Mouse (Mus musculus): ENCODE measurements at regions not wholly inside any gene's neighbourhood (a gene's known extent, or its start where the extent isn't known, plus 50 kb on each side); places are given as distances from the start of the nearest gene placed in this dataset.
"Not testable (repeated sequence)": the region's sequence is repeated elsewhere in the genome, so short reads cannot be mapped to it uniquely, and the experiment has no call there.

DNA sequence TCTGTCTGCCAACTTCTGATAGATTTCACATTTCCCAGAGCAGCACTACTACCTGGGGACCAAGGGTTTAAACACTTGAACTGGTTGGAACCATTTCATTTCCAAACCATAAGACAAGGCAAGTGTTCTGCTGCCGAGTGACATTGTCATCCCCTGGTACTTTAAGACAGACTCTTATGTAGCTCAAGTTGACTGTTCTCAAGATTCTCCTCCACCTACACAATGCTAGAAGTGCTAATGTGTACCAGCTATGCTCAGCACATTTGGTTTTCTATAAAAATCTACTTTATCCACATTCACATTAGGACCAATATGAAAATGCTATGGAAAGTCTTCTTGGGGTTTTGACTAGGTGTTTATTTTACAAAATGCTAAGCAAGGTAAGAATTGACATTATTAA lies 357.3 kb downstream of the Trib2 start:
- no peak for ATAC-seq (replicated peaks)
- H3K4me1 ChIP-seq, result no peaks in the 10 kb centered on the region
- H3K9me3 ChIP-seq, result no peaks in the 10 kb centered on the region
- H3K27ac ChIP-seq (replicated peaks), result no peak overlapping the region
- H3K27me3 ChIP-seq, result no peaks in the 10 kb centered on the region
- no peaks in the 10 kb centered on the region for H3K36me3 ChIP-seq
- no peak overlapping the region for H3K4me2 ChIP-seq (replicated peaks)
- 81% methylated on average over 1 of the region's 1 CpGs for WGBS
- H3K4me3 ChIP-seq, result no peak overlapping the region
- no peak overlapping the region for H3K9ac ChIP-seq (replicated peaks)

DNA sequence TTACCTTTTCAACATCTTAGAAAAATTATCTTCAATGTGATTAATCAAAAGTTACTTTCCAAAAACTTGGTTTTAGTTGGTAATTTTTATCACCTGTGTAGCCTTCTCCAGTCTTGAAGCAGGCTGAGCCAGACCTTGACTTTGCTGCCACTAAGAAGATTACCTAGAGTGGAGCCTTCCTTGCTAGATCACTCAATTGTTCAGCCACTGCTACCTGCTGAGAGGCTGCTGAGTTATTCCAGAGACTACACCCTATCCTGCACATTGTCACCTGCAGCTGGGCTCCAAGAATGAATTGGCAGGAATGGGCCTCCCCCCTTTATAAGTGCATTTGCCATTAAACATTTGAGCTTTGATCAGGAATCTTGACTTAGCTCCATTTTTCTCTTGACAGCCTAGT lies 360.4 kb downstream of the Trib2 start:
- H3K4me1 ChIP-seq; H3K36me3 ChIP-seq; H3K27ac ChIP-seq (replicated peaks); H3K9me3 ChIP-seq; H3K4me3 ChIP-seq; H3K27me3 ChIP-seq; ATAC-seq (replicated peaks); H3K9ac ChIP-seq (replicated peaks); H3K4me2 ChIP-seq (replicated peaks): not testable (repeated sequence)

DNA sequence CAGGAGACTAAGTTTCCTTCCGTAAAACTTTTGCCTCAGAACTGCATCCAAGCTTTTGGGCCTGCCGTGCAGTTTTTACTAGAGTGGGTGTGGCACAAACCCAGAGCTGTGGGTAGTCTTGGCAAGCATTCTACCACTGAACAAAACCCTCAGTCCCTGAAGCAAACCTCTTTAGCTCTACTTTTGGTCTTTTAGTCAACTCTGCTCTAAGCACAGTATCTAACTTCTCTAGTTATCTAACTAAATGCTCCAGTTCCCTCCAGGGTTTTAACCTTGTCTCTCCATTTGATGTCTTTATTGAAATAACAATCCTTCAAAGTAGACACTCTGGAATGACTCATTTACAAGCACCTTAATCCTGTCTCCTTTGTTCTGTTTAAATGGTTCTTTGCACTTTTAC lies 361.0 kb downstream of the Trib2 start:
- H3K4me1 ChIP-seq, result no peaks in the 10 kb centered on the region
- no peak overlapping the region for H3K4me2 ChIP-seq (replicated peaks)
- no peak for ATAC-seq (replicated peaks)
- H3K36me3 ChIP-seq, result no peaks in the 10 kb centered on the region
- WGBS, result 88% methylated on average over 2 of the region's 2 CpGs
- no peak overlapping the region for H3K4me3 ChIP-seq
- H3K9ac ChIP-seq (replicated peaks), result no peak overlapping the region
- H3K9me3 ChIP-seq, result no peaks in the 10 kb centered on the region
- no peaks in the 10 kb centered on the region for H3K27me3 ChIP-seq
- no peak overlapping the region for H3K27ac ChIP-seq (replicated peaks)

DNA sequence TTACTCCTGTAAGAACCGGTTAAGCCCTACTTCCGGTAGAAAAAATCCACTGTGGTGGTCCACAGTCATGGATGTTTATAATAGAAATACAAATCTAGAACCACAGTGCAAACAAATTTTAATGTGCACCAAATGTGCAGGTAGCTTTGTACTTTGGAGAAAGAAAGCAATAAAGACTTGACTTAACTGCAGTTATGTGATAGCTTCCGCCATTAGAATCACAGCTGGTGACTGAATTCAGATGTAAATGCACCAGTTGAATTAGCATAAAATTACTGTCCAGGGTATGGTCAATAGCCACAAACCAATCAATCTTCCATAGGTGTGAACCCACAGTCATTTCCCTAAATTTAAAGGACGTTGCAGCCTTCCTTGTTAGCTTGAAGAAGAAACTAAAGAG lies 367.2 kb downstream of the Trib2 start:
- ATAC-seq (replicated peaks), result no peak

DNA sequence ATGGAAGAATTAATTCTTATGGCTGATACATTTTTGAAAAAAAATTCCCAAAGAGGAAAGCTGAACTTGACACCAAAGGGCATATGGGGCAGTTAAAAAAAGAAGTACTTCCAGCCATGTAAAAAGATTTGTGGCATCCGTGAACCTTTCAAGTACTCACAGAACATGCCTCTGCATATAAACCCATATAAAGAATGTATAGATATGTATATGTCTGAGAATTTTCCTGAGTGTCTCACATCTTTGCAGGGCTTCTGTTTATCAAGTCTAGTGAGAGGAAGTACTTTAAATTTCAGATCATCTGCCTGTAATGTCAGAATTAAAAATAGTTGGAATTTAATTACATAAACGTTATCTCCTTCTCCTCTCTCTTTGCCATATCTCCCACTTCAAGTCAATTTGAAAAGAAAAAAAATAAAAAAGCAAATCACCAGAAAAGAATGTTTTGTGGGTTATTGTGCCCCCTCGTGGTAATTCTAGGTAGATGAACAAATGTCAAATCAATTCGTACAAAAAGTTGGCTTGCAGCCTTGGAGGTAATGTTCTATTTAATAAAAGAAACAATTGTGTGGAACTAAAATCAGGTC lies 400.4 kb downstream of the Trib2 start:
- WGBS, result 15% methylated on average over 4 of the region's 4 CpGs
- H3K27me3 ChIP-seq, result no peaks in the 10 kb centered on the region
- no peaks in the 10 kb centered on the region for H3K9me3 ChIP-seq
- H3K36me3 ChIP-seq, result no peaks in the 10 kb centered on the region
- H3K27ac ChIP-seq (replicated peaks), result peak overlapping the region; percentile 27; the same call in 1 of the 2 replicates
- H3K4me1 ChIP-seq, result no peaks in the 10 kb centered on the region
- no peak overlapping the region for H3K4me2 ChIP-seq (replicated peaks)
- H3K9ac ChIP-seq (replicated peaks), result no peak overlapping the region
- H3K4me3 ChIP-seq, result no peak overlapping the region
- ATAC-seq (replicated peaks), result peak; percentile 60; the same call in 1 of the 2 replicates

More for the DNA sequence above, 367.2 kb downstream of the Trib2 start:
- H3K27ac ChIP-seq (replicated peaks), result no peak overlapping the region
- no peaks in the 10 kb centered on the region for H3K27me3 ChIP-seq
- H3K9me3 ChIP-seq, result no peaks in the 10 kb centered on the region
- no peak overlapping the region for H3K4me2 ChIP-seq (replicated peaks)
- WGBS, result 71% methylated on average over 4 of the region's 4 CpGs
- no peaks in the 10 kb centered on the region for H3K4me1 ChIP-seq
- H3K9ac ChIP-seq (replicated peaks), result no peak overlapping the region
- H3K36me3 ChIP-seq, result no peaks in the 10 kb centered on the region
- no peak overlapping the region for H3K4me3 ChIP-seq

DNA sequence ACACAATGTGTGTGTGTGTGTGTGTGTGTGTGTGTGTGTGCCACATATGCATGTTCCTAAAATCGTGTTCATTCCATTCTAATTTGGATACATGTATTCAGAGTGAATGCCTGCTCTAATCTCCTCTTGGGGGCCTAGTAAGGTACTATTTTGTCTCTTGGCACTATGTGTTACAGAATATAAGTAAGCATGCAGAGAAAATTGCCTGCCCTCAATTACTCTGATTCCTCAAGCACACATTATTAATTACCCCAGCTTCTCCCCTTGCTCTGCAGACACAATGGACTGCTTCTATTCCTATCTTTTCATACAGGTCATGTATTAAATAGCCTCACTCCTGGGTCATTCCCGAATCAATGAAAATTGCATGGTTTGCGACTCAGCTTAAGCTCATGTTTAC lies 406.3 kb downstream of the Trib2 start:
- H3K4me3 ChIP-seq, result no peak overlapping the region
- H3K9ac ChIP-seq (replicated peaks), result no peak overlapping the region
- no peaks in the 10 kb centered on the region for H3K36me3 ChIP-seq
- peaks cover 6% of the 10 kb centered on the region for H3K4me1 ChIP-seq
- no peaks in the 10 kb centered on the region for H3K9me3 ChIP-seq
- WGBS, result 7% methylated on average over 3 of the region's 3 CpGs
- no peak overlapping the region for H3K27ac ChIP-seq (replicated peaks)
- no peaks in the 10 kb centered on the region for H3K27me3 ChIP-seq
- ATAC-seq (replicated peaks), result peak; percentile 48
- H3K4me2 ChIP-seq (replicated peaks), result no peak overlapping the region

DNA sequence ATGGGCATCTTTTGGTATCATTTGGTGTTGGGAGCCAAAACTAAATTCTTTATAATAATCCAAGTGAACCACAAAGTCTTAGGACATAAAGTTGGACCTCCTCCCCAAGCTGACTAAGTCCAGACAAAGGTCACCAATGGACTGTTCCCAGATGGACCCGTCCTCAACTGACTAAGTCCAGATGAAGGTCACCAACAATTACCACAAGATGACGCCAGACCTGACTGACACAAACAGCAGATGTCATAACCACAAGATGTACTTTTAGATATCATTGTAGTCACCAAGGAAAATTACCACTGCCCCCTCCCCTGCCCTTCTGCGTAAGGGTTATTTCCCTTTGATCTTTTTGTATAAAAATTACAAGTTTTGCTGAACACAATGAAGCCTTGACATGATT lies 409.1 kb downstream of the Trib2 start:
- 90% methylated on average over 3 of the region's 3 CpGs for WGBS

DNA sequence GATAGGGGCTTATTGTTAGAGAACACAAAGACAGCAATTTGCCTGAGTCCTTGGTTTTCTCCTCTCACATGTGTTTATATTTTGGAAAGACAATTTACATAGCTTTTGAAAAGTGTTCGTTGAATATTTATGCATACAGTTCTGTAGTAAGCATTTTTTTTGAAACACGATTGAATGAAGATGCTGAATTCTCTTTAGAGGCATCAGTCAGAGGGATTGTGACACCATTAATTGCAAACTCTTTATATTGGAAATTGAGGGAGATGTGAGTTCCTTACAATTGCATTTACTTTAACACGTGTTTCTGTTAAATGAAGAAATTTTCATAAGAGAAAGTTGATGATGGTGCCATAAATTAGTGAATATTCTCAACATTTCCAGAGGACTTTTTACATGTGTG lies 424.1 kb downstream of the Trib2 start:
- H3K27ac ChIP-seq (replicated peaks), result no peak overlapping the region
- WGBS, result 55% methylated on average over 3 of the region's 3 CpGs
- no peak overlapping the region for H3K9ac ChIP-seq (replicated peaks)
- ATAC-seq (replicated peaks), result no peak; the same call in 1 of the 2 replicates
- H3K9me3 ChIP-seq, result no peaks in the 10 kb centered on the region
- H3K36me3 ChIP-seq, result no peaks in the 10 kb centered on the region
- H3K27me3 ChIP-seq, result no peaks in the 10 kb centered on the region
- H3K4me1 ChIP-seq, result no peaks in the 10 kb centered on the region
- H3K4me2 ChIP-seq (replicated peaks), result no peak overlapping the region
- no peak overlapping the region for H3K4me3 ChIP-seq

More for the DNA sequence above, 409.1 kb downstream of the Trib2 start:
- not testable (repeated sequence) for H3K36me3 ChIP-seq; H3K27me3 ChIP-seq; H3K9me3 ChIP-seq; H3K9ac ChIP-seq (replicated peaks); H3K4me1 ChIP-seq; H3K27ac ChIP-seq (replicated peaks); H3K4me2 ChIP-seq (replicated peaks); ATAC-seq (replicated peaks); H3K4me3 ChIP-seq

DNA sequence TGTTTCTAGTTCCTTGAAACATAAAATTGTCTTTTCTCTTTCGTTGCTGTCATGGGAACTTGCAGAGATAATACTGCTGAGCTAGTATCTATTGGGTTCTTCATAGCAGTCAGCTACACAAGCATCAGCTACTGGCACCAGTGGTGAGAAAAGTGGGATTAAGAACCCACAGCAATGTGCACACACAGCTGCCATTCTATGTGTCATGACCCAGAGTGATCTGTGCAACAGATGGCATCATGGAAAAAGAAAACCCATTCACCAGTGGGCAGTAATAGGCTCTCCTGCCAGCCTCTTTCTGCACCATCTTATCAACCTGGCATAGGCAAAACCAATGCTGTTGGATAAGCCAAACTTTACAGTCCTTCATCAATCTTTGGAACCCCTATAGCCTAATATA lies 428.1 kb downstream of the Trib2 start:
- no peak for ATAC-seq (replicated peaks)
- H3K27ac ChIP-seq (replicated peaks), result no peak overlapping the region
- H3K9me3 ChIP-seq, result no peaks in the 10 kb centered on the region
- no peak overlapping the region for H3K4me2 ChIP-seq (replicated peaks)
- H3K36me3 ChIP-seq, result no peaks in the 10 kb centered on the region
- H3K9ac ChIP-seq (replicated peaks), result no peak overlapping the region
- no peaks in the 10 kb centered on the region for H3K4me1 ChIP-seq
- H3K4me3 ChIP-seq, result no peak overlapping the region
- 74% methylated on average over 1 of the region's 1 CpGs for WGBS
- no peaks in the 10 kb centered on the region for H3K27me3 ChIP-seq

DNA sequence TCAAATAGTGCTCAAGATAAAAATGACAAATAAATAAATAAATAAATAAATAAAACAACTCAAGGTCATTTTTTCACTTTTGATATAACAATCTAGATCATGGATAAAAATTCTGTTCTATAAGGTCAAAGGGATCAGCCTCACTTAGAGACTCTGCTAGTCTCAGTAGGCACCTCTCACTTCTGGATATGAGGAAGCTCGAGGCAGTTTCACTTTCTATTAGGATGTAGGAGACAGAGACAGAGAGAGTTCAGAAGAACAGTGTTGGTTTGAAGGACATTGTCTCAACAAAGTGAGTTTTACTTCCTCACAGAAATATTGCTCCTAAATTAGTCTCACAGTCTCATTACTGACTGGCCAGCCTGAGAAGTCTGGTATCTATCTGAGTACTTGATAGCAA lies 458.9 kb downstream of the Trib2 start:
- no peak for ATAC-seq (replicated peaks)
- Histone ChIP-seq H3K36me3 (no peaks in the 10 kb centered on the region), H3K4me3 (no peak overlapping the region), H3K9ac (replicated peaks) (no peak overlapping the region), H3K27me3 (no peaks in the 10 kb centered on the region), H3K4me2 (replicated peaks) (no peak overlapping the region), H3K9me3 (no peaks in the 10 kb centered on the region), H3K4me1 (no peaks in the 10 kb centered on the region), H3K27ac (replicated peaks) (no peak overlapping the region)
- 83% methylated on average over 1 of the region's 1 CpGs for WGBS

DNA sequence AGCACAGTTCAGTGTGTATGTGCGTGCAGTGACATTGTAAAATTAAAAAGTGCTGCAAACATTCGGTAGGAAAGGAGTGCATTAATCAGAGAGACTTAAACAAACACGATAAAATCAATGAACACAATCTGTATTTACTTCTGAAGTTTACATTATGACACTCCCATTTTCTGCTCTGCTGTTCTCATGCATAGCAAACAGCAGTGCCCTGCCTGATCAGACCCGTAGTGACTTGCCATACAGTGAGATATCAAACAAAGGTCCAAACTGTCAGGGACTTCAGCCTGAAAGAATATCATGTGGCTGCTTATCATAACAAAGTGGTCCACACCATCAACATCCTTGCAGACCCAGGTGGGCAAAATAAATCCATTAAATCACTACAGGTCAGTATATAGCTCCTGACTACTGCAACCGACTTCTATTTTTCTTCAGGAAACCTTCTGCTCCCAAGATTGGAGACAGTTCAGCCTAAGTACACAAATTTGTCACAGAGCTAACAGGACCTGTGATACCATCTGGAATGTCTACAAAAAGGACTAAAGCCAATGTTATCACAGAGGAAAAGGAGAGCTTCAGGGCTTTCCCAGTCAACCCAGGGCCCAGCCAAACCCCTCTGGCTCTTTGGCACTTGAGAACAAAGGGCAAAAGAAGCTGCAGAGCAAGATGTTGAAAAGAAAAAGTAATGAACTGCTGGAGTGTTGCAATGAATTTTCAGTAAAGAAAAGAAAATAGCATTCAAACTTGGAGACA lies 495.8 kb downstream of the Trib2 start:
- no peak for ATAC-seq (replicated peaks)
- no peaks in the 10 kb centered on the region for H3K4me1 ChIP-seq
- no peaks in the 10 kb centered on the region for H3K27me3 ChIP-seq
- no peak overlapping the region for H3K27ac ChIP-seq (replicated peaks)
- H3K4me3 ChIP-seq, result no peak overlapping the region
- H3K9me3 ChIP-seq, result no peaks in the 10 kb centered on the region
- H3K9ac ChIP-seq (replicated peaks), result no peak overlapping the region
- H3K4me2 ChIP-seq (replicated peaks), result no peak overlapping the region
- no peaks in the 10 kb centered on the region for H3K36me3 ChIP-seq
- 78% methylated on average over 5 of the region's 5 CpGs for WGBS

DNA sequence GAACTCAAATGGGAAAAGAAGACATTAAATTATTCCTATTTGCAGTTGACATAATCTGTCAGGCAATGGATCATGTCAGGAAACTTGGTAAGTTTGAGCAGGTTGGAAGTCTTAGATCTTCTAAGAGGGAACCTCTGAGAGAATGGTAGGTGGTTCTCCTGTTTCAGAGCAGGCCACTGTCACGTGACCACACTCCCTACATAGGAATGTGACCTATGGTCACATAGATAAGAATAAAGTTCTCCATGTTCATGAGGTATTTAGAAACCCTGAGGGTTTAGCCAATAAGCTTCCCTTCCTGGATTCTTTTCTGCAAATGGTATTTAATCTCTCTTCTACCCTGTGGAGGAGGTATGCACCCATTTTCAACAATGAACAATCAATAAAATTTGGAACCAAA lies 497.1 kb downstream of the Trib2 start:
- ATAC-seq (replicated peaks), result no peak
- Histone ChIP-seq H3K27ac (replicated peaks) (no peak overlapping the region), H3K4me1 (no peaks in the 10 kb centered on the region), H3K27me3 (no peaks in the 10 kb centered on the region), H3K4me3 (no peak overlapping the region), H3K4me2 (replicated peaks) (no peak overlapping the region), H3K9me3 (no peaks in the 10 kb centered on the region), H3K9ac (replicated peaks) (no peak overlapping the region), H3K36me3 (no peaks in the 10 kb centered on the region)
- 86% methylated on average over 1 of the region's 1 CpGs for WGBS

DNA sequence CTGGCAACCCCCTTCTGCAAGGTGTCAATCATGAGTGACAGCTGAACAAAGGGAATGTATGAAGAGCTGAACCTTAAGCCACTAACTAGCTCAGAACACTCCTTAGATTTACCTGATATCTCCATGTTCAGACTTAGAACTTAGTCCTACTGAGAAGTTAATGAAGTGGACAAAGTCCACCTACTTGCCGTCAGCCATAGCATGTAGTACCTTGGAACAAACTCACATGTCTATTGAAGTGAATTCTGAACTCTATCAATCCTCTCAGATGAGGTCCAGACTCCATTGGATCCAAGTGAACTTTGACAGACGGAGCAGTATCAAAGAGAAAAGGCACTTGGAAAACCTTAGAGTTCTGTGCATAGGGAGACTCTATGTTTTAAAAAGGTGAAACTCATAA lies 521.8 kb downstream of the Trib2 start:
- Histone ChIP-seq H3K9ac (replicated peaks) (no peak overlapping the region), H3K27me3 (no peaks in the 10 kb centered on the region), H3K4me2 (replicated peaks) (no peak overlapping the region), H3K9me3 (no peaks in the 10 kb centered on the region), H3K27ac (replicated peaks) (no peak overlapping the region), H3K36me3 (no peaks in the 10 kb centered on the region), H3K4me3 (no peak overlapping the region), H3K4me1 (no peaks in the 10 kb centered on the region)
- 93% methylated on average over 2 of the region's 2 CpGs for WGBS
- ATAC-seq (replicated peaks), result no peak
